In genomic region chr7:143057023-143057422, GRCm38 (mm10) we compare ENCODE assay signal across 10 mouse cellular contexts. TPM values are rescaled to one million over a fixed set of nuclear protein-coding genes. Genes with fewer than 3 reads are reported as not detected.
DNase-seq lines count a peak whose midpoint lies in the region; ATAC-seq lines count a peak whose summit lies in the region.
"Had no signal": no experiment of that assay in that cellular context is flagged by ENCODE, and none has a peak within 500 bp of the region (broad histone marks: within the 10 kb centered on the region; RNA-seq: fewer than 3 reads in every experiment).

No protein-coding gene starts in this region.

- no peak for ATAC-seq in heart, embryonic 11.5 days (replicated peaks; ENCODE audit: insufficient number of reproducible peaks, low FRiP score, low TSS enrichment)
- no peak for ATAC-seq in lung, embryonic 15.5 days (ENCODE audit: borderline replicate concordance, extremely low read depth, low FRiP score, low TSS enrichment)
- no peak for ATAC-seq in intestine, embryonic 16.5 days
- no peak for ATAC-seq in stomach, embryonic 15.5 days (ENCODE audit: insufficient read depth, low FRiP score, low read depth)

- H3K27ac ChIP-seq in heart, embryonic 11.5 days (ENCODE audit: low read depth, low read length) = peak overlapping the region; percentile 95
- H3K27ac ChIP-seq in lung, embryonic 15.5 days = peak overlapping the region; percentile 78; the same call in 1 of the 2 replicates
- peak overlapping the region; percentile 67 for H3K27ac ChIP-seq in intestine, embryonic 16.5 days (ENCODE audit: low read length)
- H3K27ac ChIP-seq in stomach, embryonic 15.5 days = 0 out of 2 replicates have a peak overlapping the region, but pooled peaks have one; percentile 8

- H3K4me2 ChIP-seq in heart, embryonic 11.5 days = peak overlapping the region; percentile 96
- H3K4me2 ChIP-seq in lung, embryonic 15.5 days = peak overlapping the region; percentile 17
- 0 out of 2 replicates have a peak overlapping the region, but pooled peaks have one; percentile 35 for H3K4me2 ChIP-seq in intestine, embryonic 16.5 days (ENCODE audit: low read depth, low read length)
- no peak overlapping the region; the same call in 1 of the 2 replicates for H3K4me2 ChIP-seq in stomach, embryonic 15.5 days

- no peaks in the 10 kb centered on the region for H3K9me3 ChIP-seq in heart, embryonic 11.5 days (replicated peaks; ENCODE audit: control insufficient read depth, low read length)
- H3K9me3 ChIP-seq in lung, embryonic 15.5 days = no peaks in the 10 kb centered on the region
- no peaks in the 10 kb centered on the region for H3K9me3 ChIP-seq in intestine, embryonic 16.5 days (ENCODE audit: control insufficient read depth, low read length)
- H3K9me3 ChIP-seq in stomach, embryonic 15.5 days = no peaks in the 10 kb centered on the region
- H3K9me3 ChIP-seq: hindbrain, embryonic 15.5 days had no signal

- DNase-seq in heart, postnatal 36 days = no peak
- DNase-seq in lung, postnatal 14 days = no peak
- no peak for DNase-seq in gastrocnemius, postnatal 10 days
- DNase-seq in urinary bladder, postnatal 10 days (ENCODE audit: low spot score) = no peak
- DNase-seq: layer of hippocampus, adult 9-11 months had no signal

- WGBS in heart, embryonic 11.5 days (ENCODE audit: insufficient replicate concordance) = 65% methylated on average over 5 of the region's 5 CpGs
- WGBS in lung, embryonic 15.5 days = 81% methylated on average over 5 of the region's 5 CpGs
- 72% methylated on average over 5 of the region's 5 CpGs for WGBS in intestine, embryonic 16.5 days
- WGBS in stomach, embryonic 15.5 days = 74% methylated on average over 5 of the region's 5 CpGs

- H3K4me1 ChIP-seq in heart, embryonic 11.5 days (ENCODE audit: control insufficient read depth, insufficient read depth, low read length) = peaks cover 66% of the 10 kb centered on the region
- peaks cover 66% of the 10 kb centered on the region for H3K4me1 ChIP-seq in lung, embryonic 15.5 days
- H3K4me1 ChIP-seq in intestine, embryonic 16.5 days (ENCODE audit: control insufficient read depth, insufficient read depth, low read length) = peaks cover 56% of the 10 kb centered on the region
- H3K4me1 ChIP-seq in stomach, embryonic 15.5 days = peaks cover 58% of the 10 kb centered on the region

- 0 out of 2 replicates have a peak, but pooled peaks cover 5% of the 10 kb centered on the region for H3K36me3 ChIP-seq in heart, embryonic 11.5 days (ENCODE audit: control insufficient read depth, insufficient read depth, low read length)
- peaks cover 28% of the 10 kb centered on the region for H3K36me3 ChIP-seq in lung, embryonic 15.5 days
- H3K36me3 ChIP-seq in intestine, embryonic 16.5 days (ENCODE audit: control insufficient read depth, insufficient read depth, low read length) = no peaks in the 10 kb centered on the region
- H3K36me3 ChIP-seq in stomach, embryonic 15.5 days = peaks cover 5% of the 10 kb centered on the region; the same call in 1 of the 2 replicates

- intact Hi-C loops in heart, postnatal 36 days (cut with DNase I) = no loop called here

- no peaks in the 10 kb centered on the region for H3K27me3 ChIP-seq in heart, embryonic 11.5 days (ENCODE audit: control insufficient read depth, insufficient read depth, low read length)
- H3K27me3 ChIP-seq in lung, embryonic 15.5 days = no peaks in the 10 kb centered on the region
- 0 out of 2 replicates have a peak, but pooled peaks cover 4% of the 10 kb centered on the region for H3K27me3 ChIP-seq in intestine, embryonic 16.5 days (replicated peaks; ENCODE audit: control insufficient read depth, insufficient read depth, low read length)
- no peaks in the 10 kb centered on the region for H3K27me3 ChIP-seq in stomach, embryonic 15.5 days (replicated peaks)
- H3K27me3 ChIP-seq: hindbrain, embryonic 15.5 days had no signal

- no peak overlapping the region for H3K4me3 ChIP-seq in heart, embryonic 11.5 days (ENCODE audit: low read depth, low read length)
- H3K4me3 ChIP-seq in lung, embryonic 15.5 days = 0 out of 2 replicates have a peak overlapping the region, but pooled peaks have one; percentile 3
- H3K4me3 ChIP-seq in intestine, embryonic 16.5 days (ENCODE audit: low read length) = no peak overlapping the region
- H3K4me3 ChIP-seq in stomach, embryonic 15.5 days (replicated peaks) = no peak overlapping the region
- H3K4me3 ChIP-seq: hindbrain, embryonic 15.5 days had no signal

- H3K9ac ChIP-seq in heart, embryonic 11.5 days (ENCODE audit: low read depth, low read length) = no peak overlapping the region
- H3K9ac ChIP-seq in lung, embryonic 15.5 days = 0 out of 2 replicates have a peak overlapping the region, but pooled peaks have one; percentile 5
- no peak overlapping the region for H3K9ac ChIP-seq in intestine, embryonic 16.5 days (ENCODE audit: low read depth, low read length)
- H3K9ac ChIP-seq in stomach, embryonic 15.5 days = no peak overlapping the region
- H3K9ac ChIP-seq: hindbrain, embryonic 15.5 days had no signal

RNA-seq across cellular contexts. Expression of gene Cd81, which starts 4.5 kb away (rescaled TPM):
- 632 and 701 TPM in 2 replicates for polyA plus RNA-seq in heart, embryonic 11.5 days (2014; fragmentation: Nextera tagmentation; extraction: Ambion mirVana)
- 100 to 1,000 TPM; 398 to 441 TPM for total RNA-seq in heart, postnatal 36 days (2021)
- polyA plus RNA-seq in lung, embryonic 15.5 days (2015; fragmentation: Nextera tagmentation; extraction: Ambion mirVana) = 694 and 720 TPM in 2 replicates
- 391 and 421 TPM in 2 replicates for polyA plus RNA-seq in intestine, embryonic 16.5 days (2015; fragmentation: Nextera tagmentation; extraction: Ambion mirVana)
- 551 and 575 TPM in 2 replicates for polyA plus RNA-seq in stomach, embryonic 15.5 days (2015; fragmentation: Nextera tagmentation; extraction: Ambion mirVana)
- total RNA-seq in gastrocnemius, postnatal 10 days (2021) = 100 to 1,000 TPM; 236 to 268 TPM

RNA-seq across cellular contexts. Expression of gene Tssc4, which starts 12.0 kb away (rescaled TPM):
- polyA plus RNA-seq in heart, embryonic 11.5 days (2014; fragmentation: Nextera tagmentation; extraction: Ambion mirVana) = 36.2 and 48.4 TPM in 2 replicates
- total RNA-seq in heart, postnatal 36 days (2021) = 10 to 100 TPM; 15.3 TPM
- polyA plus RNA-seq in lung, embryonic 15.5 days (2015; fragmentation: Nextera tagmentation; extraction: Ambion mirVana) = 105 and 107 TPM in 2 replicates
- 67.9 and 74.7 TPM in 2 replicates for polyA plus RNA-seq in intestine, embryonic 16.5 days (2015; fragmentation: Nextera tagmentation; extraction: Ambion mirVana)
- polyA plus RNA-seq in stomach, embryonic 15.5 days (2015; fragmentation: Nextera tagmentation; extraction: Ambion mirVana) = 78.7 and 84.8 TPM in 2 replicates
- 10 to 100 TPM; 14.3 to 16.9 TPM for total RNA-seq in gastrocnemius, postnatal 10 days (2021)

RNA-seq across cellular contexts. Expression of gene Trpm5, which starts 37.4 kb away (rescaled TPM):
- polyA plus RNA-seq in heart, embryonic 11.5 days (2014; fragmentation: Nextera tagmentation; extraction: Ambion mirVana) = 1.2 and 2.4 TPM in 2 replicates
- not detected for total RNA-seq in heart, postnatal 36 days (2021)
- polyA plus RNA-seq in lung, embryonic 15.5 days (2015; fragmentation: Nextera tagmentation; extraction: Ambion mirVana) = 4.4 and 4.5 TPM in 2 replicates
- 7.9 and 8.0 TPM in 2 replicates for polyA plus RNA-seq in intestine, embryonic 16.5 days (2015; fragmentation: Nextera tagmentation; extraction: Ambion mirVana)
- 14.1 and 16.0 TPM in 2 replicates for polyA plus RNA-seq in stomach, embryonic 15.5 days (2015; fragmentation: Nextera tagmentation; extraction: Ambion mirVana)
- total RNA-seq in gastrocnemius, postnatal 10 days (2021) = 1 to 10 TPM; 1.2 to 2.8 TPM

RNA-seq across cellular contexts. Expression of gene Kcnq1, which starts 49.1 kb away (rescaled TPM):
- polyA plus RNA-seq in heart, embryonic 11.5 days (2014; fragmentation: Nextera tagmentation; extraction: Ambion mirVana) = 9.2 and 12.1 TPM in 2 replicates
- 10 to 100 TPM; 34.3 to 37.1 TPM for total RNA-seq in heart, postnatal 36 days (2021)
- polyA plus RNA-seq in lung, embryonic 15.5 days (2015; fragmentation: Nextera tagmentation; extraction: Ambion mirVana) = 5.5 and 6.0 TPM in 2 replicates
- 9.7 and 10.8 TPM in 2 replicates for polyA plus RNA-seq in intestine, embryonic 16.5 days (2015; fragmentation: Nextera tagmentation; extraction: Ambion mirVana)
- polyA plus RNA-seq in stomach, embryonic 15.5 days (2015; fragmentation: Nextera tagmentation; extraction: Ambion mirVana) = 9.1 and 13.2 TPM in 2 replicates
- 1 to 10 TPM; 1.6 to 1.9 TPM for total RNA-seq in gastrocnemius, postnatal 10 days (2021)

RNA-seq across cellular contexts. Expression of gene Tspan32, which starts 52.2 kb away (rescaled TPM):
- polyA plus RNA-seq in heart, embryonic 11.5 days (2014; fragmentation: Nextera tagmentation; extraction: Ambion mirVana) = 18.2 and 19.5 TPM in 2 replicates
- total RNA-seq in heart, postnatal 36 days (2021) = under 1 TPM; 0.28 to 0.46 TPM
- 1.9 and 2.8 TPM in 2 replicates for polyA plus RNA-seq in lung, embryonic 15.5 days (2015; fragmentation: Nextera tagmentation; extraction: Ambion mirVana)
- polyA plus RNA-seq in intestine, embryonic 16.5 days (2015; fragmentation: Nextera tagmentation; extraction: Ambion mirVana) = 2.4 and 3.1 TPM in 2 replicates
- 3.6 and 7.3 TPM in 2 replicates for polyA plus RNA-seq in stomach, embryonic 15.5 days (2015; fragmentation: Nextera tagmentation; extraction: Ambion mirVana)
- under 1 TPM; 0.16 to 0.90 TPM for total RNA-seq in gastrocnemius, postnatal 10 days (2021)

Comparison
In these comparisons a context has a peak if more than half of its experiments do, and no peak if none do; other contexts are left out.
1. H3K27ac ChIP-seq: peak in every context shown above with its lines; median percentile 95 in heart, embryonic 11.5 days; 78 in lung, embryonic 15.5 days; 67 in intestine, embryonic 16.5 days; 8 in stomach, embryonic 15.5 days.